Mouse (Mus musculus): ENCODE measurements at regions not wholly inside any gene's neighbourhood (a gene's known extent, or its start where the extent isn't known, plus 50 kb on each side); places are given as distances from the start of the nearest gene placed in this dataset.
"Not testable (repeated sequence)": the region's sequence is repeated elsewhere in the genome, so short reads cannot be mapped to it uniquely, and the experiment has no call there.

GRCm38 (mm10) chr12:45162011-45162410 lies 87.5 kb upstream of the Stxbp6 start:
- H3K4me1 ChIP-seq (ENCODE audit: control insufficient read depth, insufficient read depth, low read length): no peaks in the 10 kb centered on the region
- no peak for ATAC-seq (replicated peaks; ENCODE audit: extremely low read depth, insufficient read depth, low FRiP score)
- H3K9ac ChIP-seq (ENCODE audit: low read length): no peak overlapping the region

GRCm38 (mm10) chr12:45161581-45161980 lies 87.1 kb upstream of the Stxbp6 start:
- H3K27ac ChIP-seq (ENCODE audit: low read length); H3K9me3 ChIP-seq (replicated peaks; ENCODE audit: control insufficient read depth, low read length); H3K9ac ChIP-seq (ENCODE audit: low read length); H3K36me3 ChIP-seq (ENCODE audit: control insufficient read depth, insufficient read depth); H3K4me2 ChIP-seq (ENCODE audit: low read depth, low read length); H3K4me1 ChIP-seq (ENCODE audit: control insufficient read depth, insufficient read depth, low read length); ATAC-seq (replicated peaks; ENCODE audit: extremely low read depth, insufficient read depth, low FRiP score); H3K4me3 ChIP-seq (ENCODE audit: low read length); H3K27me3 ChIP-seq (ENCODE audit: control insufficient read depth, insufficient read depth, low read length): not testable (repeated sequence)
- 81% methylated on average over 5 of the region's 5 CpGs for WGBS

More at GRCm38 (mm10) chr12:45162011-45162410, 87.5 kb upstream of the Stxbp6 start:
- Histone ChIP-seq H3K27ac (ENCODE audit: low read length) (no peak overlapping the region), H3K4me3 (ENCODE audit: low read length) (no peak overlapping the region), H3K36me3 (ENCODE audit: control insufficient read depth, insufficient read depth) (no peaks in the 10 kb centered on the region), H3K9me3 (replicated peaks; ENCODE audit: control insufficient read depth, low read length) (no peaks in the 10 kb centered on the region), H3K4me2 (ENCODE audit: low read depth, low read length) (no peak overlapping the region), H3K27me3 (ENCODE audit: control insufficient read depth, insufficient read depth, low read length) (no peaks in the 10 kb centered on the region)
- 67% methylated on average over 4 of the region's 4 CpGs for WGBS

GRCm38 (mm10) chr12:45158986-45159385 lies 84.5 kb upstream of the Stxbp6 start:
- no peaks in the 10 kb centered on the region for H3K4me1 ChIP-seq (ENCODE audit: control insufficient read depth, insufficient read depth, low read length)
- H3K36me3 ChIP-seq (ENCODE audit: control insufficient read depth, insufficient read depth): no peaks in the 10 kb centered on the region
- H3K9ac ChIP-seq (ENCODE audit: low read length): no peak overlapping the region
- H3K4me2 ChIP-seq (ENCODE audit: low read depth, low read length): no peak overlapping the region
- no peak for ATAC-seq (replicated peaks; ENCODE audit: extremely low read depth, insufficient read depth, low FRiP score)
- H3K27me3 ChIP-seq (ENCODE audit: control insufficient read depth, insufficient read depth, low read length): no peaks in the 10 kb centered on the region
- WGBS: 77% methylated on average over 3 of the region's 3 CpGs
- H3K9me3 ChIP-seq (replicated peaks; ENCODE audit: control insufficient read depth, low read length): no peaks in the 10 kb centered on the region
- no peak overlapping the region for H3K27ac ChIP-seq (ENCODE audit: low read length)
- no peak overlapping the region for H3K4me3 ChIP-seq (ENCODE audit: low read length)

GRCm38 (mm10) chr12:45137438-45138018 lies 63.0 kb upstream of the Stxbp6 start:
- no peak overlapping the region for H3K9ac ChIP-seq (ENCODE audit: low read length)
- H3K9me3 ChIP-seq (replicated peaks; ENCODE audit: control insufficient read depth, low read length): no peaks in the 10 kb centered on the region
- no peak overlapping the region for H3K27ac ChIP-seq (ENCODE audit: low read length)
- no peak for ATAC-seq (replicated peaks; ENCODE audit: extremely low read depth, insufficient read depth, low FRiP score)
- H3K36me3 ChIP-seq (ENCODE audit: control insufficient read depth, insufficient read depth): no peaks in the 10 kb centered on the region
- no peak overlapping the region for H3K4me3 ChIP-seq (ENCODE audit: low read length)
- H3K27me3 ChIP-seq (ENCODE audit: control insufficient read depth, insufficient read depth, low read length): no peaks in the 10 kb centered on the region
- 75% methylated on average over 7 of the region's 7 CpGs for WGBS
- H3K4me1 ChIP-seq (ENCODE audit: control insufficient read depth, insufficient read depth, low read length): no peaks in the 10 kb centered on the region
- no peak overlapping the region for H3K4me2 ChIP-seq (ENCODE audit: low read depth, low read length)

GRCm38 (mm10) chr12:45133415-45133814 lies 58.9 kb upstream of the Stxbp6 start:
- Histone ChIP-seq H3K4me2 (ENCODE audit: low read depth, low read length) (no peak overlapping the region), H3K4me1 (ENCODE audit: control insufficient read depth, insufficient read depth, low read length) (no peaks in the 10 kb centered on the region), H3K27ac (ENCODE audit: low read length) (no peak overlapping the region), H3K4me3 (ENCODE audit: low read length) (no peak overlapping the region), H3K27me3 (ENCODE audit: control insufficient read depth, insufficient read depth, low read length) (no peaks in the 10 kb centered on the region), H3K36me3 (ENCODE audit: control insufficient read depth, insufficient read depth) (no peaks in the 10 kb centered on the region), H3K9ac (ENCODE audit: low read length) (no peak overlapping the region), H3K9me3 (replicated peaks; ENCODE audit: control insufficient read depth, low read length) (no peaks in the 10 kb centered on the region)
- ATAC-seq (replicated peaks; ENCODE audit: extremely low read depth, insufficient read depth, low FRiP score): no peak
- 84% methylated on average over 2 of the region's 2 CpGs for WGBS

- 82% methylated on average over 5 of the region's 5 CpGs for WGBS
- no peak for ATAC-seq (replicated peaks; ENCODE audit: extremely low read depth, insufficient read depth, low FRiP score)
- H3K4me2 ChIP-seq (ENCODE audit: low read depth, low read length): no peak overlapping the region
- no peak overlapping the region for H3K27ac ChIP-seq (ENCODE audit: low read length)
- H3K4me1 ChIP-seq (ENCODE audit: control insufficient read depth, insufficient read depth, low read length): no peaks in the 10 kb centered on the region
- no peaks in the 10 kb centered on the region for H3K27me3 ChIP-seq (ENCODE audit: control insufficient read depth, insufficient read depth, low read length)
- H3K36me3 ChIP-seq (ENCODE audit: control insufficient read depth, insufficient read depth): no peaks in the 10 kb centered on the region
- no peak overlapping the region for H3K4me3 ChIP-seq (ENCODE audit: low read length)
- no peaks in the 10 kb centered on the region for H3K9me3 ChIP-seq (replicated peaks; ENCODE audit: control insufficient read depth, low read length)
- no peak overlapping the region for H3K9ac ChIP-seq (ENCODE audit: low read length)
Measured at GRCm38 (mm10) chr12:45131139-45131538, 56.6 kb upstream of the Stxbp6 start.

- Histone ChIP-seq H3K4me1 (ENCODE audit: control insufficient read depth, insufficient read depth, low read length) (no peaks in the 10 kb centered on the region), H3K9me3 (replicated peaks; ENCODE audit: control insufficient read depth, low read length) (no peaks in the 10 kb centered on the region), H3K4me3 (ENCODE audit: low read length) (no peak overlapping the region), H3K27ac (ENCODE audit: low read length) (no peak overlapping the region), H3K9ac (ENCODE audit: low read length) (no peak overlapping the region), H3K27me3 (ENCODE audit: control insufficient read depth, insufficient read depth, low read length) (no peaks in the 10 kb centered on the region), H3K36me3 (ENCODE audit: control insufficient read depth, insufficient read depth) (no peaks in the 10 kb centered on the region), H3K4me2 (ENCODE audit: low read depth, low read length) (no peak overlapping the region)
- 54% methylated on average over 3 of the region's 3 CpGs for WGBS
- no peak for ATAC-seq (replicated peaks; ENCODE audit: extremely low read depth, insufficient read depth, low FRiP score)
Measured at GRCm38 (mm10) chr12:45125866-45126265, 51.4 kb upstream of the Stxbp6 start.
